Mouse (Mus musculus) left cerebral cortex, adult 18-20 months (tissue): Measurements from ENCODE around the gene Mbtd1. TPM values are rescaled to one million over a fixed set of nuclear protein-coding genes. Genes with fewer than 3 reads are reported as not detected.
"Not testable (repeated sequence)": the region's sequence is repeated elsewhere in the genome, so short reads cannot be mapped to it uniquely, and the experiment has no call there.

Experiments
- DNase-seq, 2 experiments: peaks; one replicate each; pipeline ENCODE4 v3.0.0; 2021 to 2022; ENCODE audit warnings: low spot score in 2 of 2, mixed read lengths in 1 of 2
- long read RNA-seq, 2 experiments: library from polyadenylated mRNA; stranded (forward); transcript quantifications; one replicate each; pipeline ENCODE4 v2.0.0; 2021
- total RNA-seq, 2 experiments: library from RNA; stranded (reverse); gene quantifications; 2 replicates each; pipeline ENCODE4 v1.2.3; 2021

Gene Mbtd1
- 10 to 100 TPM; 28.4 to 38.7 TPM for total RNA-seq
- long read RNA-seq, experiment 1, partial matches to known transcripts, result 0 of 6 reads
- long read RNA-seq, experiment 1, other reads (novel, unspliced or antisense), result 6 of 6 reads
- long read RNA-seq, experiment 2, partial matches to known transcripts, result 1 of 3 reads
- long read RNA-seq, experiment 2, other reads (novel, unspliced or antisense), result 2 of 3 reads

- peak; percentile 99 for DNase-seq
These were observed at the start of gene Mbtd1, which contains the start of gene Utp18 for GRCm38 (mm10) chr11:93885572-93886410. Gene Mbtd1, plus strand, starts transcription at chr11:93885852. Gene Utp18, minus strand, starts transcription at chr11:93885766.

DNA sequence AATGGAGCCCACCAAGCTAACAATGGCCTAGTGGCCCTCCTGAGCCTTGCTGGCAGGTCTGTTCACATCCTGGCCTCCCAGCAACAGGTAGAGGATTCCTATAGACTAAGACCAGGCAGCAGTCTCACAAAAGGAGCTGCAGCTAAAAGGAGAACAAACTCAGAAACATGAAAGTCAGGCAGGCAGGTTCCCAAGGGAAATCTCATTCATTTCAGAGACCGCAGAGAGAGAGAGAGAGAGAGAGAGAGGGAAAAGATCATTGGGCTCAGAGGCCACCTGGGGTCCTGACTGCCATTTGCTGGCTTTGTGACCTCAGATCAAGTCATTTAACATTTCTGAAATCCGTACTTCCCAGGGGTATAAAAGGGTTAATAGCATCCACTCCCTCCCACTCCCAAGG is 38.3 kb upstream of the Mbtd1 start:
- no peak for DNase-seq

GRCm38 (mm10) chr11:93852546-93852945 is 33.1 kb upstream of the Mbtd1 start:
- no peak for DNase-seq

- peak; percentile 90 to 93 for DNase-seq
These were observed 29.2 kb upstream of the Mbtd1 start for GRCm38 (mm10) chr11:93856284-93856955.

- no peak for DNase-seq
These were observed 25.0 kb upstream of the Mbtd1 start for GRCm38 (mm10) chr11:93860540-93861172.

DNA sequence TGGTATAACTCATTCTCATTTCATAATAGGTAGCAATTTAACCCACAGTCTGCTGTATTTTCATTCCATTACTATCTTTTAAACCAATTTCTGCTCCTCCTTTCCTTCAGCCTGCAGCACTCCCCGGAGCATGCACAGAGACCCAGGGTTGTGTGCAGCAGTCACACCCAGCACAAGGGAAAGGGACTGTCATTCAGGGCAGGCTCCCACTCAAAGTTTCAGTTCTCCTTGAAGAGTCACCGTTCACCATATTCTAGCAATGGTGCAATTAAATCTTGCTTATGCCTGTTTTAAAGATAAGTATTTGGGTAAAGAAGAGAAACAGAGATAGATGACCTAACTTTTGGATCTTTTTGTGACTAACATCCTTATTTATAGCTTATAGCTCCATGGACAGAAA is 24.5 kb upstream of the Mbtd1 start:
- DNase-seq, result no peak

- DNase-seq, result no peak
These were observed 23.5 kb upstream of the Mbtd1 start for GRCm38 (mm10) chr11:93862045-93862623.

DNA sequence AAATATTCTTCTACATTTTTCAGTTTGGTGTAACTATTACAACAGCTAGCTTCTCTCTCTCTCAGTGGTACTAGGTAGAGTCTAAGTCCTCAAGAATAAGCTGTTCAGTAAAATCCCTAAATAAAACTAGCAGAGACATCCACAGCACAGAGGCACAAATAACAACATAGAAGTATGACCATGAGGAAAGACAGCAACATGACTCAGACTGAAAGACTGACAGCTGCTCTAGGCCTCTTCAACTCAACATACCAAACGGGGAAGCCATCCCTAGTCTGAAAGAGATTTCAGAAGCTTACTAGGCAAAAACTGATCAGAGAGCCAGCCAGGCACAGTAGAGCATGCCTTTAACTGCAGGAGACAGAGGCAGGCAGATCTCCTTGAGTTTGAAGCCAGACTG is 23.0 kb upstream of the Mbtd1 start:
- no peak for DNase-seq

- DNase-seq, result no peak
These were observed 1.6 kb upstream of the Mbtd1 start for GRCm38 (mm10) chr11:93884068-93884467.

GRCm38 (mm10) chr11:93884901-93885571 is 616 bp upstream of the Mbtd1 start:
- DNase-seq, result peak; percentile 31 to 55

- DNase-seq, result no peak
These were observed 893 bp downstream of the Mbtd1 start for GRCm38 (mm10) chr11:93886411-93887079.

DNA sequence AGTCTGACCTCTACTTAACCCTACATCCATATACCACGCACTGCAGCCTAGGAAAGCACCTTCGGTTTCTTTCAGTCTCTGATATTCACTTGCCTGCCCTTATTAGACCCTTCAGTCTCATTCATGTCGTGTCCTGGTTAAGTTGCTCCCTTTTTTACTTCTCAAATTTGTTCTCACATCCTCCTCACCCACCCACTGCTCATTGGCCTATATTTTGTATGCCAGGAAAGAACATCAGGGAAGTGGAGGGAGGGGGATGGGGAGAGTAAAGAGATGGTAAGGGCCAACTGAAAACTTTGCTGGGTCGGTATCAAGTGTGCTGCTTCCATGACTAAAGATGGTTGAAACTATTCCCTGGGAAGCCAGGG is 1.4 kb downstream of the Mbtd1 start:
- peak in 1 of 2 experiments; percentile 16 for DNase-seq

- no peak for DNase-seq
These were observed 12.1 kb downstream of the Mbtd1 start for GRCm38 (mm10) chr11:93897732-93898131.

- no peak for DNase-seq
These were observed 21.2 kb downstream of the Mbtd1 start for GRCm38 (mm10) chr11:93906834-93907233.

DNA sequence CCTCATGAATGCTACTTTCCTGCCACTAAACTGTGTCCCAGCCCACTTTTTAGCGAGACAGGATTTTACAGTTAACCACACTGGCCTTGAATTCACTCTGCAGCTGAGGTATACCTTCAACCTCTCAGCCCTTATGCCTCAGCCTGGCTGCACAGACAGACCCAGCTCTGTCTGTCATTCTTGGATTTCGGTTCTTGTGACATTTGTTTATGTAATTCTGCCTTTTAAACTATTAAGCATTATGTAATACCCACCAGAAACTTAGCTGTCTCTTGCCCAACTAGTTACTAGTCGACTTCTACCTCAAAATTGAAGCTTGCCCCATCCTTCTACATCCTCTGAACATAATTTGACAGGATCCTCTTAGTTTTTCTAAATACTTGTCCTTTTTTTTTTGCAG is 22.2 kb downstream of the Mbtd1 start:
- DNase-seq, result no peak

DNA sequence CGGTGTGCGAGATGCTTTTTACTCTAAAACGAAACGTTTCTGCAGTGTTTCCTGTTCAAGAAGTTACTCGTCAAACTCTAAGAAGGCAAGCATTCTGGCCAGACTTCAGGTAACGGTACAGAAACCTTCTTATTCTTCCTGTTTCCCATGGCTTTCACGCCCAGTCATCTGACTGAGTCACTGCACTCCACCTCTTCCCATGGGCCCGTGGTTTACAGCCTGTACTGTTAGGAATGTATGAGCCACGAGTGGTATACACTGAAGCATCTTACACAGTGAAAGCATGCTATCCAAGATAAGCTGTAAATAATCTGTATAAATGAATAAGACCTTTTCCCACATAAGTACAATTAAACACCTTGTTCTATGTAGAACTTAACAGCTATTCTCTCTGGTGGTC is 23.2 kb downstream of the Mbtd1 start:
- no peak for DNase-seq

GRCm38 (mm10) chr11:93911603-93912002 is 26.0 kb downstream of the Mbtd1 start:
- DNase-seq, result no peak

DNA sequence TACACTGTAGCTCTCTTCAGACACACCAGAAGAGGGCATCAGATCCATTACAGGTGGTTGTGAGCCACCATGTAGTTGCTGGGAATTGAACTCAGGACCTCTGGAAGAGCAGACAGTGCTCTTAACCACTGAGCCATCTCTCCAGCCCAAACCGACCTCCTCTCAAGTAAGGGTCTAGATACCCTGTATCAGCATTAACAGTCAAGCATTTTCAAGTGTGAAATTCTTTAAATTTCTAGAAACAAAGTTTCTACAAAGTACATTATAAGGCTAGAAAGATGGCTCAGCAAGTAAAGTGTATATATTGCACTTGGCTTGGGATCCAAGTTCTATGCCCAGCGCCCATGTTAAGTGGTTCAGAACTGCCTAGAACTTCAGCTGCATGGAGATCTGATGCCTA is 29.4 kb downstream of the Mbtd1 start:
- not testable (repeated sequence) for DNase-seq

DNA sequence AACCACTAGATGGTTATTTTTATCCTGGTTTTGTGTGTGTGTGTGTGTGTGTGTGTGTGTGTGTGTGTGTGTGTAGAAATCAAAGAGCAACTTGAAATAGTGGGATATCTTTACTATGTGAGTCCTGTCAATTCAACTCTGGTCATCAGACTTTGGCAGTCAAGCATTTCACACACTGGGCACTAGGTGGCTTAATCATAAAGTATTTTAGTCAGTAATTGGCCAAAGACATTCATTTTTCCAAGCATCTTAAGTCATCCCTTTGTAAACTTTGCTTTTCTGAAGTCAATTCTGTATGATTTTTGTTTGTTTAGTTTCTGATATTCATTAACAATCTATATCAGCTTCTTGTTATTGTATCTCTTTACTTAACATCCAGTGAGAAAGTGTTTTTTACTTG is 43.5 kb downstream of the Mbtd1 start:
- DNase-seq, result no peak

DNA sequence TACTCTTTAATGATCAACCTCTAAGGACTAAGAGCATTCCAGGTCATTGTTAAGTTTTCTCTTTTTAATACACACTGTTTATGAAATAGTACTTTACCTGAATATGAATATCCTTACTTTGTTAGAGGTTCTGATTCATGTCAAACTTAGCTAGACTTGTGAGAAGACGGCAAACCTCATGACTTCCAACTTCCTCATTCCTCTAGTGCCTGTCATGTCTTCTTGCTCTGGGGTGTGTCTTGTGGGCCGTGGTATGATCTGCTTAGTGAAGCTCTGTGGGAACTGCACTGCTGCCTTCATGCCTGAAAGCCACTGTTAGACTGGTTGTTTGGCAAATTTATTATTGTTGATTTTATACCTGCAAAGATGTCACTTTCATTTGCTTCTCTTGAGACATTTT is 55.3 kb downstream of the Mbtd1 start:
- DNase-seq, result no peak
